Mouse (Mus musculus) heart, embryonic 12.5 days (tissue): ENCODE data around the gene Ncbp1. TPM values are rescaled to one million over a fixed set of nuclear protein-coding genes. Genes with fewer than 3 reads are reported as not detected.
A peak's percentile ranks its signal among the peaks of the same experiment; 100 is the strongest.

Experiments
- ATAC-seq: fragments of 200-750 bp; cut with Nextera tagmentation; 2 replicates; pipeline ENCODE4 v1.8.0; 2017; ENCODE audit warnings: moderate TSS enrichment, moderate library complexity; ENCODE audit not compliant: insufficient number of reproducible peaks, low FRiP score
- H3K27ac ChIP-seq: fragments of 300-500 bp; sonication (generic); 2 replicates; pipeline ENCODE4 v1.5.1; 2016; ENCODE audit warnings: mild to moderate bottlenecking, moderate library complexity; ENCODE audit not compliant: poor library complexity, severe bottlenecking
- H3K27me3 ChIP-seq: fragments of 300-500 bp; sonication (generic); replicated peaks from 2 replicates; pipeline ENCODE4 v1.6.1; 2016; ENCODE audit warnings: mild to moderate bottlenecking, moderate library complexity
- H3K36me3 ChIP-seq: fragments of 300-500 bp; sonication (generic); 2 replicates; pipeline ENCODE4 v1.6.1; 2016; ENCODE audit warnings: mild to moderate bottlenecking, moderate library complexity
- H3K4me1 ChIP-seq: fragments of 300-500 bp; sonication (generic); replicated peaks from 2 replicates; pipeline ENCODE4 v1.6.1; 2016; ENCODE audit warnings: mild to moderate bottlenecking
- H3K4me2 ChIP-seq: fragments of 300-500 bp; sonication (generic); 2 replicates; pipeline ENCODE4 v1.6.1; 2016; ENCODE audit warnings: mild to moderate bottlenecking, moderate library complexity
- H3K4me3 ChIP-seq: fragments of 300-500 bp; sonication (generic); 2 replicates; pipeline ENCODE4 v1.5.1; 2016; ENCODE audit warnings: mild to moderate bottlenecking
- H3K9ac ChIP-seq: fragments of 300-500 bp; sonication (generic); 2 replicates; pipeline ENCODE4 v1.6.1; 2016; ENCODE audit warnings: mild to moderate bottlenecking, moderate library complexity
- H3K9me3 ChIP-seq: fragments of 300-500 bp; sonication (generic); replicated peaks from 2 replicates; pipeline ENCODE4 v1.6.1; 2016; ENCODE audit warnings: mild to moderate bottlenecking, moderate library complexity
- WGBS: fragments of 180-500 bp; shearing (Covaris S2); methylation state at CpG from one replicate; pipeline ENCODE4 v1.1.7; 2016; 5-methylcytosine and 5-hydroxymethylcytosine counted together
- polyA plus RNA-seq: library from polyadenylated mRNA; unstranded; fragments of >200 nt; fragmentation: Nextera tagmentation; extraction: Ambion mirVana; gene quantifications from 2 replicates; pipeline ENCODE4 v1.2.1, GENCODE M21; 2016

The Ncbp1 gene
- 54.4 and 55.5 TPM in 2 replicates for polyA plus RNA-seq

GRCm38 (mm10) chr4:46138287-46139222 lies at the start of gene Ncbp1, which contains the start of gene Tstd2:
Gene Ncbp1 (plus strand): TSS chr4:46138613.
Gene Tstd2 (minus strand): TSS chr4:46138694.
- Histone ChIP-seq H3K9me3 (no peaks in the 10 kb centered on the region), H3K27me3 (no peaks in the 10 kb centered on the region), H3K27ac (peak within 1 kb of the TSS; percentile 100), H3K9ac (peak within 1 kb of the TSS; percentile 97), H3K4me3 (peak within 1 kb of the TSS; percentile 98), H3K4me2 (peak within 1 kb of the TSS; percentile 95), H3K4me1 (peaks cover 22% of the 10 kb centered on the region), H3K36me3 (peaks cover 16% of the 10 kb centered on the region)
- under 1% methylated on average over 89 of the region's 90 CpGs for WGBS
- peak; percentile 91 for ATAC-seq

GRCm38 (mm10) chr4:46089524-46090125 lies 48.8 kb upstream of the Ncbp1 start:
- Histone ChIP-seq H3K27ac (no peak overlapping the region), H3K9ac (no peak overlapping the region), H3K4me1 (peaks cover 36% of the 10 kb centered on the region), H3K9me3 (no peaks in the 10 kb centered on the region), H3K36me3 (peaks cover 82% of the 10 kb centered on the region), H3K27me3 (no peaks in the 10 kb centered on the region), H3K4me3 (no peak overlapping the region), H3K4me2 (no peak overlapping the region)
- ATAC-seq = no peak
- WGBS = 92% methylated on average over 14 of the region's 14 CpGs

GRCm38 (mm10) chr4:46092429-46093076 lies 45.9 kb upstream of the Ncbp1 start:
- no peaks in the 10 kb centered on the region for H3K27me3 ChIP-seq
- H3K9me3 ChIP-seq = no peaks in the 10 kb centered on the region
- H3K27ac ChIP-seq = no peak overlapping the region
- ATAC-seq = no peak
- no peak overlapping the region for H3K4me3 ChIP-seq
- H3K4me1 ChIP-seq = peaks cover 16% of the 10 kb centered on the region
- H3K9ac ChIP-seq = no peak overlapping the region
- H3K36me3 ChIP-seq = peaks cover 89% of the 10 kb centered on the region
- WGBS = 87% methylated on average over 5 of the region's 5 CpGs
- H3K4me2 ChIP-seq = no peak overlapping the region

- 63% methylated on average over 15 of the region's 15 CpGs for WGBS
- Histone ChIP-seq H3K4me1 (peaks cover 28% of the 10 kb centered on the region), H3K27ac (0 out of 2 replicates have a peak overlapping the region, but pooled peaks have one; percentile 3), H3K9ac (no peak overlapping the region), H3K4me2 (no peak overlapping the region), H3K9me3 (no peaks in the 10 kb centered on the region), H3K36me3 (peaks cover 95% of the 10 kb centered on the region), H3K4me3 (no peak overlapping the region), H3K27me3 (no peaks in the 10 kb centered on the region)
- ATAC-seq = 0 out of 2 replicates have a peak, but pooled peaks have one; percentile 9
Measured at GRCm38 (mm10) chr4:46094916-46095825, 43.2 kb upstream of the Ncbp1 start.

GRCm38 (mm10) chr4:46095826-46096159 lies 42.6 kb upstream of the Ncbp1 start:
- Histone ChIP-seq H3K36me3 (peaks cover 95% of the 10 kb centered on the region), H3K27me3 (no peaks in the 10 kb centered on the region), H3K4me3 (no peak overlapping the region), H3K4me1 (peaks cover 34% of the 10 kb centered on the region), H3K27ac (no peak overlapping the region), H3K4me2 (no peak overlapping the region), H3K9me3 (no peaks in the 10 kb centered on the region), H3K9ac (no peak overlapping the region)
- 82% methylated on average over 3 of the region's 3 CpGs for WGBS
- no peak for ATAC-seq

- Histone ChIP-seq H3K36me3 (peaks cover 95% of the 10 kb centered on the region), H3K4me1 (peaks cover 41% of the 10 kb centered on the region), H3K27ac (no peak overlapping the region), H3K9me3 (no peaks in the 10 kb centered on the region), H3K9ac (no peak overlapping the region), H3K4me2 (no peak overlapping the region), H3K27me3 (no peaks in the 10 kb centered on the region), H3K4me3 (no peak overlapping the region)
- WGBS = 89% methylated on average over 7 of the region's 7 CpGs
- ATAC-seq = no peak
Measured at GRCm38 (mm10) chr4:46096546-46096945, 41.9 kb upstream of the Ncbp1 start.

GRCm38 (mm10) chr4:46097591-46097990 lies 40.8 kb upstream of the Ncbp1 start:
- ATAC-seq = no peak
- Histone ChIP-seq H3K4me1 (peaks cover 47% of the 10 kb centered on the region), H3K36me3 (peaks cover 97% of the 10 kb centered on the region), H3K27me3 (no peaks in the 10 kb centered on the region), H3K9ac (no peak overlapping the region), H3K27ac (no peak overlapping the region), H3K9me3 (peaks cover 2% of the 10 kb centered on the region; the same call in 1 of the 2 replicates), H3K4me3 (no peak overlapping the region), H3K4me2 (no peak overlapping the region)
- WGBS = 94% methylated on average over 2 of the region's 2 CpGs

- H3K27ac ChIP-seq = no peak overlapping the region; the same call in 1 of the 2 replicates
- peaks cover 96% of the 10 kb centered on the region for H3K36me3 ChIP-seq
- peaks cover 50% of the 10 kb centered on the region for H3K4me1 ChIP-seq
- H3K4me3 ChIP-seq = no peak overlapping the region
- H3K4me2 ChIP-seq = no peak overlapping the region
- no peak for ATAC-seq
- 77% methylated on average over 9 of the region's 9 CpGs for WGBS
- no peak overlapping the region for H3K9ac ChIP-seq
- H3K9me3 ChIP-seq = peaks cover 2% of the 10 kb centered on the region; the same call in 1 of the 2 replicates
- no peaks in the 10 kb centered on the region for H3K27me3 ChIP-seq
Measured at GRCm38 (mm10) chr4:46099132-46099531, 39.3 kb upstream of the Ncbp1 start.

GRCm38 (mm10) chr4:46100539-46100938 lies 37.9 kb upstream of the Ncbp1 start:
- peaks cover 97% of the 10 kb centered on the region for H3K36me3 ChIP-seq
- no peak for ATAC-seq
- H3K4me3 ChIP-seq = no peak overlapping the region
- peak overlapping the region; percentile 53 for H3K27ac ChIP-seq
- H3K27me3 ChIP-seq = no peaks in the 10 kb centered on the region
- peak overlapping the region; percentile 46; the same call in 1 of the 2 replicates for H3K9ac ChIP-seq
- peaks cover 2% of the 10 kb centered on the region; the same call in 1 of the 2 replicates for H3K9me3 ChIP-seq
- no peak overlapping the region for H3K4me2 ChIP-seq
- H3K4me1 ChIP-seq = peaks cover 45% of the 10 kb centered on the region
- 35% methylated on average over 7 of the region's 7 CpGs for WGBS

- H3K4me2 ChIP-seq = peak overlapping the region; percentile 36; the same call in 1 of the 2 replicates
- H3K9ac ChIP-seq = peak overlapping the region; percentile 46; the same call in 1 of the 2 replicates
- 13% methylated on average over 14 of the region's 14 CpGs for WGBS
- no peak for ATAC-seq
- H3K27me3 ChIP-seq = no peaks in the 10 kb centered on the region
- H3K9me3 ChIP-seq = peaks cover 2% of the 10 kb centered on the region; the same call in 1 of the 2 replicates
- peak overlapping the region; percentile 53 for H3K27ac ChIP-seq
- peaks cover 42% of the 10 kb centered on the region for H3K4me1 ChIP-seq
- peaks cover 95% of the 10 kb centered on the region for H3K36me3 ChIP-seq
- no peak overlapping the region for H3K4me3 ChIP-seq
Measured at GRCm38 (mm10) chr4:46101211-46101711, 37.2 kb upstream of the Ncbp1 start.
